Mouse (Mus musculus): ENCODE measurements at regions not wholly inside any gene's neighbourhood (a gene's known extent, or its start where the extent isn't known, plus 50 kb on each side); places are given as distances from the start of the nearest gene placed in this dataset.
A peak's percentile ranks its signal among the peaks of the same experiment; 100 is the strongest.
"Not testable (repeated sequence)": the region's sequence is repeated elsewhere in the genome, so short reads cannot be mapped to it uniquely, and the experiment has no call there.

DNA sequence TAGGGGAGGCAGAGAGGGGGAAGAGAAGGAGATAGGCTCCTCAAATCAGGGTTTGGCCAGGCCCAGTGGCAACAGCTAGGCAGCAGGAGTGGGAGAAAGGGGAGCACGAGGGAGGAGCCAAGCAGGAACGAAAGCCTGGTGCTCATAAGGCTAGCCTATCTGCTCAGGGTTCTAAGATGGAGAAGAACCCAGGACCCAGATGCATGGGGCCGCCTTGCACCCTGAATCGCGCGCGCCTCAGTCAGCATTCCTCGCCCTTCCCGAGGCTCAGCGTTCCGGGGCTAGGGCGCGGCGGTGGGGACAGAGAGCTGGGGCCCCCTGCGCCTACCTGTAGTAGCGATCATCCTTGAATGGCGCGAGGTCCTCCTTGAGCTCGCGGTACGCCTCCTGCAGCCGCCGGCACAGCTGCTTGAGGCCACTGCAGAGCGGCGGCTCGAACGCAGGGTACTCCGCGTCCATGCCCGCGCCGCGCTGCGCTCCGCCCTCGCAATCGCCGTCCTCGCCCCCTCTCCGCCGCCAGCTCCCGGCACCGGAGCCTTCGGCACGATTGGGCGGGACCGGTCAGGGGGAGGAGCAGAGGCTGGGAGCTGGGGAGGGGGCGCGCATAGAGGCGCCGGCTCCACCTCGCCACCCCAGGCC lies 60.1 kb downstream of the Dynlt1b start:
- peak; percentile 81 for DNase-seq

DNA sequence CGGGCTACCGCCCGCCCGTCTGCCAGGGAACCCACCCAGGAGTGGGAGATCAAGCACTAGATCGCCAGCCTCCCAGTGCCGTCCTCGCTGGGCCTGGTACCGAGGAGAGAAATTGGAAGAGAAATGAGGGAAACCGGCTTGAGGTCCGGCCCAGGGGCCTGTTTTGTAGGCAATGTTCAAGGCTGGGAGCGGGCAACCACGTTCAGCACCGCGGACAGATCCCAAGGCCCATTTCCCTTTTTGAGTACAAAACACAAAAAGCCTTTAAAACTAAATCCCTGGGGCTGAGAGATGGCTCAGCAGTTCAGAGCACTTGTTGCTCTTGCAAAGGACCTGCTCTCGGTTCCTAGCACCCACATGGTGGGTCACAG lies 60.6 kb downstream of the Dynlt1b start:
- not testable (repeated sequence) for DNase-seq

DNA sequence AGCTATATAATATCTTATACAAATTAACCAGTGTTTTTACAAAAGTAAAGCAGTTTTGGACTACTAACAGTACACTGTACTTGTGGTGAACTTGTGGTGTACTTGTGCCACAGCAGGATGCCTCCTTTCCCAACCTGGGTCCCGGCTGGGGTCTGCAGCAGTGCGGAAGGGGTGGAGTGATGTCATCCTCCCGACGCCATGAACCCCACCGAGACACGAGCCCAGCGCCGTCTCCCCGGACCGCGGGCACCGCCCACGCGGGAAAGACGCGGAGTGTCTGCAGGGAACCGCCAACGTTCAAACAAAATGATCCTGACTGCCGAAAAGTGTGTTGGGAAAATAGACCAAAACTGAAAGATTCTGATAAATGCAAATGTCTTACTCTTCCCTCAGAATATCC lies 62.6 kb downstream of the Dynlt1b start:
- DNase-seq: peak; percentile 64

DNA sequence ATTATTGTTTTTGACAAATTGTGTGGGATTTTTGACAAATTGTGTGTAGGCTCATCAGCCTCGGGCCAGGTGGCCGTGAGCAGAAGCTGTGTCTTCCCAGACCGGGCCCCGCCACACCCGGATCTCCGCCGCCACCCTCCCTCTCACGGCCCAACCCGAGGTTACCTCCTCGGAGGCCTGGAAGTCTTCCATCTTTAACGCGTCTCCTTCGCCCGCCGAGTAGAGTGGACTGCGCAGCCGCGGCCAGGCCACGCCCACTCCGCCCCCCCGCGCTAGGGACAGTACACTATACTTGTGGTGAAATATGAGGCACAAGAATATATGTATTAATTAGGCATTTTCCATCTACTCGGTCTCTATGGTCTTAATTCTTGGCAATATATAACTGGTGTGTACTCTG lies 63.0 kb downstream of the Dynlt1b start:
- DNase-seq: peak; percentile 93

DNA sequence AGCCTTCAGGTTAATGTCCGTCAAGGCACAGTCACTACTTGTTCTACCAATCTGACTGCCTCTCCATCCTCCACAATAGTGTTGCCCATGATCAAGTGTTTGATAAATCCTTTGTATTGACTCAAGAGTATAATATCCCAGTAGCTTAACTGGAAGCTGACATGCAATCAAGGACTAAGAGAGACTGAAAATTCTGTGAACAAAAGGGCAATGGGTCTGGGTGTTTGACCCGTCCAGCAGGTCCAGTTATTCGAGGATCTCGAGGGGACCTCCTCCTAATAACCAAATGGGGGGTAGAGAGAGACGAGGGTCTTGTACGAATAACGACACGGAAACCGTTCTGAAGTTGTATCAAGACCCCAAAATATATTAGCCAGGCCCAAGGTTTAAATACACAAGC lies 66.6 kb downstream of the Dynlt1b start:
- not testable (repeated sequence) for DNase-seq

DNA sequence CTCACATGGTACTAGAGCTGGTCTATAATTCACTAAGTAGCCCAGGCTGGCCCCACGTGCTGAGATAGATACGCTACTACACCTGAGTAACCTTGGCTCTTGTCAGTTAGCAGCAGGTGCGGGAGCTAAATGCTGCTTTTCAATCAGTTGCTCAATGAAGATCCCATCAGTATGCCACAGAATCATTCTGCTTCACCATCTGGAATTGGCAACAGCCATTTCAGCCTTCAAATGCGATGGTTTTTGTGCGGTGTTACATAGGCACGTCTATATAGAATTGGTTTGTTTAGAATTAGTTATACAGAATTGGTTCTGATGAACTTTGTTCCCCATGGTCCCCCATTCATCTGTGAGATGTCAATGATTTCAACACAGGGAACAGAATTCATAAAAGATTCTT lies 72.8 kb downstream of the Dynlt1b start:
- not testable (repeated sequence) for DNase-seq

DNA sequence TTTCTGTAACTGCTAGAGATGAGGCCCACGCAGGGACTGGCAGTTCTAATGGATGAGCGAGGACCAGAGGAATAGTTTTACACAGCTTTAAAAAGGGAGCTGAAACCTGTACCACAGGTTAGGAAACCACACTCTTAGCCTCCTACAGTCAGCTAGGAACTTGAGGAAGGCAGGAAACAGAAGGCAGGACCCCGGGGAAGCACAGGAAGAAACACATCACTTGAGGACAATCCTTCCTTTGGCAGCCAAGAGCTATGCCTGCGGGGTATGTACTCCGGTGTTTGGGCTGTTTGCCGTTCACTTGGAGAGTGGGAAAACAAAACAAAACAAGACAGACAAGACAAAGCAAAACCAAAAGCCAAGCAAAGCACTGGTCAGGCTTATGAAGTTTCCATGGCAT lies 76.0 kb downstream of the Dynlt1b start:
- DNase-seq: not testable (repeated sequence)

DNA sequence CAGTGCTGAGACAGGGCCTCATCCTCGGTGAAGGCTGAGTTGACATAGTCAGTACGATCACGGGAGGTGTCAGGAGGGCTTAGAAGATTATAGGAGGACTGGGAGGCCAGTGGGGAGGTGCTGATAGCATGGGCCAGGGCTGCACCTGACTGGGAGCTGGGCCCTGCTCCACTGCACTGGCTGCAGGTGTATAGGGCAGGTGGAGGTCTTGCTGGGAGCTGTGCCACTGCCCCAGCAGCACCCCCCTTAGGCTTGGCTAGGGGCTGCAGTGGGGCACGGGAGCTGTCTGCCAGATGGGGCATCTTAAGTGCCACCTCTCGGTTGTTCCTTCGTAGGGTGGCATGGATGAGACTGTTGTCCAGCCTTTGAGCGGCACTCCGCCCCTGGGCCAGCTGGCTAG lies 85.2 kb downstream of the Dynlt1b start:
- not testable (repeated sequence) for DNase-seq

DNA sequence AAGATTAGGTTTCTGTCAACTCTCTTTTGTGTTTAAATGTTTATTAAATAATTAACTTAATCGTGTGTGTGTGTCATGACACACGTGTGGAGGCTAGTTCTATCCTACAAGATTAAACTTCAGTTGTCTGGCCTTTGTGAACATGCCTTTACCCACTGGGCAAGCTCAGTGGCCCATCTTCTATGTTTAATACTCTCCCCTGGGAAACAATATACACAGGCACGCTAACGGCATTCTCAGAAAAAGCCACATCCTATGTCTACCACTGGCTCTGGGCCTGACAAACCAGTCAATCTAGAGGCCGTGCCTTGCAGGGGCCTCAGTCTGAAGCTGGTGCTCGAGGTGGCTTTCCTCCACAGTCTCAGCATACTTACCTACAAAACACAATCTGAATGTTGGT lies 82.4 kb upstream of the Dynlt1c start:
- not testable (repeated sequence) for DNase-seq

DNA sequence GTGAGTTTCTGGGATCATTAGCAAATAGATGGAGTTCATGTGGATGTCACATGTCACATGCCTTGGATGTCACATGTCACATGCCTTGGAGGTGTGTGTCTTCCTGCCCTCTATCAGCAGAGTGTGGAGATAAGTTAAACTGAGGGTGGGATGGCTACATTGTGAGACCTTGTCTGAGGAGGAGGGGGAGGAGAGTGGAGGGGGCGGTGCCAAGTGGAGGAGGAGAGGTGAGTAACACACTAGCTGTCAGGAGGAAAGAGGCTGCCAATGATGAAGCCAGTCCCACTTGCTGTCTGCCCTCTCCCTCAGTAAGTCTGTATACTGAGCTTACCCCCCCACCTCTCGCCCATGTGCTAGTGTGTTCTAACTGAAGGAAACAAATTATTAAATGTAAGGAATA lies 81.5 kb upstream of the Dynlt1c start:
- not testable (repeated sequence) for DNase-seq

DNA sequence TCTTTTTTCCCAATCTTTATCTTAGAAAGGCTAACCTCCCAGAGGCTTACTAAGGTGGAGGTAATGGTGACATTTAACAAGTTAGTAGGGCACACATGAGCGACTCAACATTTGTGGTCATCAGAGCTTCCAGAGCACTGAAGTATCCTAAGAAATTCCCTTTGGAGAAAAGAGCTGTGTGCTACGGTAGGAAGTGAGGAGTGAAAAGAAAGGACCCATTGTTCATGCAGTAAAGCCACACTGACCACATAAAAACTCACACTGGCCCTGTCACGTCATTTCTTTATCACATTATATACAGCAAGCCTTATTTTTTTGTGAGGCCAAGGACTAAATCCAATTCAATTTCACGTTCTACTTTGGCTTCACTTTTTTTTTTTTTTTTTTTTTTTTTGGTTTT lies 80.7 kb upstream of the Dynlt1c start:
- DNase-seq: not testable (repeated sequence)

DNA sequence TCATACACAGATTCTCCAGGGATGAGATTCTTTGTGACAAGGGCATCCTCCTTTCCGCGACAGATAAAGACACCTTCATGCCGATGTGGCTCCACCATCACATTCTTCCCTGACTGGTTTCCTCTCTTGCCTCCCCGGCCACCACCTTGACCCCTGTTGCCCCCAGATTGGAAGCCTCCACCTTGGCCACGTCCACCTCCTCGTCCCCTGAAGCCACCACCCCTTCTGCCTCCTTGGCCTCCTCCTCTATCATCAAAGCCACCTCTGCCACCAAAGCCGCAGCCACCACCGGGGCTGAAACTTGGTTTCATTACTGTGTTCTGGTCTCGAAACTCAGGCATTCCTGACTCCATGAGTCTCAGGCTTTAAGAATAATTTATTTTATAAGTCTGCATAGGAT lies 79.3 kb upstream of the Dynlt1c start:
- not testable (repeated sequence) for DNase-seq

DNA sequence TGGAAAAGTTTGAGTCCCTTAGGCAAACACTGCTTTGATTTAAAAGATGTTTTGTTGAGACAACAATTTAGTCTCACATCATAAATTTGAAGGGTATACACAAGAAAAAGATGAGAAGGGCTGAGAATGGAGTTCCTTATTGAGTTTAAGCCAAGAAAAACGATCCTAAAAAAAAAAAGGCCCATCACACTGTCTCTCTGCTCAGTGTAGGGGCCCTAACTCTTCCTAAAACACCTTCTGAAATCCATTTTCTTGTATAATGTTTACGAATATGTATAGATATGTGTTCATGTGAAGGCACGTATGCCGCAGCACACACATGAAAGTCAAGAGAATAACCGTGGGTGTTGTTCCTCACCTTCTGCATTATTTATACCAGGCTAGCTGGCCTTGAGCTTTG lies 62.7 kb upstream of the Dynlt1c start:
- DNase-seq: not testable (repeated sequence)

DNA sequence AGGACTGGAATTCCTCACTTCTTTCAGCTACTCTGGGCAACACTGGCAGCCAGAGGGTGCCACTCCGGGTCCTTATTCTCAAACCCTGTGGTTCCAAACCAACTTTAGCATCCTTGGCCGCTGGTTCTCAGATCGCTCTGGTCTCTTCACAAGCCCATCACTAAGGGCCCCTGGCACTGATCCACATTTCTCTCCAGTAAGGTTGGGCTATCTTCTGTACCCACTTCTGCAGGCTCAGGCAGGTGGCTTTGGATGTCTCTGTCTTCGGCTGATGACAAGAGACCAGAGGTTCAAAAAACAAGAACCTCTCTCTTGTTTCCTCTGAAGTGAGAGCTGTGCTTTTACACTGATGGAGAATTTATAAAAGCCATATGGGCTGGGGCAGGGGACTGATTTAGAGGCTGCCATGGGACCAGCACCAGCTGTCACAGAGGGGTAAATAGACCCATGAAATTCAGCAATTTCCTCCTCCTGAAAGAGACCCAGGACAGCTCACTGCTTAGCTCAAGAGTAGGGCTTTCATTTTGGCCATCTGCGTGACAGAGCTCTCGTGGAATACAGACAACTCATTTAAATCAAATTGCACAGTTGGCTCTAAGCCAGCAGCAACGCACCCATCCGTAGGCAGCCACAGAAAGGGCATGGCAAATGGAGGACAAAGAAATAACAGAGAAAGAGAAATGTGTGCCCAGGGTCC lies 54.3 kb upstream of the Dynlt1c start:
- not testable (repeated sequence) for DNase-seq

DNA sequence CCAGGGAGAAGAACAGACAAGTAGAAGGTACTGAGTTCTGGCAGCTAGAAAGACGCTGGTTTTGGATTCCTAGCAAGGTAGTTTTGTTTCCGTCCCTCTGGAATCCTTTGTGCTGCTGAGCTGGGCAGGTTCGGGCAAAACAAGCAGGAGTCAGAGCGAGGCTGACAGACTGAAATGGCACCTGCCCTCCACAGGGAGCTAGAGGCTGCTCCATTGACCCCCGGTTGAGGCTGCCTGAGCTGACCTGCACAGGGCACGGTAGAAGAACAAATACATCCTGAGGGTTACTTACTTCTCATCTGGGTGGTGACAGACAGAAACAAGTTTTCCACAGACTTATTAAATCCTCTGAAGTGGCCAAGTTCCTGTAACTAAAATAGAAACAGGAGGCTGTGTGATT lies 53.5 kb upstream of the Dynlt1c start:
- DNase-seq: not testable (repeated sequence)
